Mouse (Mus musculus): ENCODE measurements around the gene Olfr659. TPM values are rescaled to one million over a fixed set of nuclear protein-coding genes. Genes with fewer than 3 reads are reported as not detected.

Olfr659 gene
- polyA plus RNA-seq (2016; fragmentation: Nextera tagmentation; extraction: Ambion mirVana) = not detected in 2 replicates

GRCm38 (mm10) chr7:104666453-104666852, at the start of gene Olfr659:
Olfr659 (plus strand) TSS chr7:104666753.
- WGBS = 95% methylated on average over 3 of the region's 3 CpGs
- Histone ChIP-seq H3K4me3 (no peak within 1 kb of the TSS), H3K4me1 (no peaks in the 10 kb centered on the region), H3K27me3 (ENCODE audit: low read depth, poor library complexity, severe bottlenecking) (no peaks in the 10 kb centered on the region), H3K36me3 (no peaks in the 10 kb centered on the region), H3K27ac (no peak within 1 kb of the TSS), H3K9me3 (replicated peaks) (no peaks in the 10 kb centered on the region)
- no peak for DNase-seq (ENCODE audit: low spot score)

GRCm38 (mm10) chr7:104624494-104624893, 42.1 kb upstream of the Olfr659 start, which contains the start of gene Olfr657:
Olfr657 (plus strand) TSS chr7:104624794.
- Histone ChIP-seq H3K27me3 (ENCODE audit: low read depth, poor library complexity, severe bottlenecking) (no peaks in the 10 kb centered on the region), H3K27ac (no peak within 1 kb of the TSS), H3K4me1 (no peaks in the 10 kb centered on the region), H3K36me3 (no peaks in the 10 kb centered on the region), H3K4me3 (no peak within 1 kb of the TSS), H3K9me3 (replicated peaks) (no peaks in the 10 kb centered on the region)
- no peak for DNase-seq (ENCODE audit: low spot score)

DNA sequence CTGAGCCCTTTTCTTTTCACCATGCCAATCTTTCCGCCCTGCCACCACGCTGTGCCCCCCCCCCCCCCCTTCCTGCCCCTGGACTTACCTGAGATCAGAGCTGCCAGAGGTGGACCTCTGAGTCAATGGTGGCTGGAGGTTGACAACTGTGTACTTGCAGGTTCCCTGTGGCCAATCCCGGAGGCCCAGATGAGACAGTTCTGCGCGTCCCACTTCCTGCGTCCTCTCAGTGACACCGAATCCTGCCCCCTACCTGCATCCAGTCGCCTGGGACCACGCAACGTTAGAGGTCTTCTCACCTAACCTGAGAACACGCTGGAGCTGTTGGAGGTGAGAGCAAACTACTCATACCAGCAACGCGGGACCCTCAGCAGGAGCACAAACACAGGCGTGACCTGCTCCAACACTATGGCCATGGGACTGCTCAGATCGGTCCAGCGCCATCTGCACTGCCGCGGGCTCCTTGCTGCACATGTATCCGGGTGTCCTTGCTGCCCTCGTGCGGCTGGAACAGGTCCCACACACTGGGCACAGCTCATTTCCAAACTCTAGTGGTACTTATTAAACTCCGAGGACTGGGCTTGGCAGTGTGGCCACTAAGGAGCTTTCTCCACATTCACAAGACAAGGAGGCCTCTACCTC, 19.6 kb upstream of the Olfr659 start, which contains the start of gene Olfr658:
Olfr658 (minus strand) TSS at position 465 of the 642 bp plus-strand sequence.
- H3K27me3 ChIP-seq (ENCODE audit: low read depth, poor library complexity, severe bottlenecking) = no peaks in the 10 kb centered on the region
- no peaks in the 10 kb centered on the region for H3K36me3 ChIP-seq
- no peaks in the 10 kb centered on the region for H3K9me3 ChIP-seq (replicated peaks)
- H3K4me3 ChIP-seq = peak within 1 kb of the TSS; percentile 39
- WGBS = 32% methylated on average over 20 of the region's 22 CpGs
- H3K4me1 ChIP-seq = no peaks in the 10 kb centered on the region
- no peak within 1 kb of the TSS for H3K27ac ChIP-seq
- peak; percentile 68 for DNase-seq (ENCODE audit: low spot score)

DNA sequence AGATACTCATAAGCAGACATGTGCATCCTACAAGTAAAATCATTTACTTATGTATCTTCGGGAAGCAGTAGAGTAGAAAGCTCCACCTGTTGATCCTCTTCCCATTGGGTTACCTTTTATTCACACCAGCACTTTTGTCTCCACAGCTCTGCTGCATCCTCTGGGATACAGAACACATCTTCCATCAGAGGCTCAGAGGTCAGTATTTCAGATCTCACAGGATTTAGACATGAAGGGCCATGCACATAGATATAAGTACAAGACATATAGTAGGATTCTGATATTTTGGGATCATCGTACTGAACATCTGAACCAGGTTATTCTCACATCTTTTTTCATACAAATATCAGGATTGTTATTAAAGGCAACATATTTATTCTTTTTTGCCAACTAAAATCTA, 19.6 kb downstream of the Olfr659 start, which contains the start of gene Olfr661:
Olfr661 (plus strand) TSS at position 301 of the 400 bp plus-strand sequence.
- Histone ChIP-seq H3K9me3 (replicated peaks) (no peaks in the 10 kb centered on the region), H3K4me1 (no peaks in the 10 kb centered on the region), H3K4me3 (no peak within 1 kb of the TSS), H3K27ac (no peak within 1 kb of the TSS), H3K27me3 (ENCODE audit: low read depth, poor library complexity, severe bottlenecking) (no peaks in the 10 kb centered on the region), H3K36me3 (no peaks in the 10 kb centered on the region)
- no peak for DNase-seq (ENCODE audit: low spot score)
- 96% methylated on average over 2 of the region's 2 CpGs for WGBS

Other genes starting within 250 kb of the Olfr659 start
- gene Trim30a, start 201.6 kb upstream of the Olfr659 start, polyA plus RNA-seq (2016; fragmentation: Nextera tagmentation; extraction: Ambion mirVana) = 0.33 and 0.39 TPM in 2 replicates
- gene Trim30d, start 158.9 kb upstream of the Olfr659 start, polyA plus RNA-seq (2016; fragmentation: Nextera tagmentation; extraction: Ambion mirVana) = 0.11 TPM in 1 of 2 replicates, not detected in the other
- not detected in 2 replicates for gene Olfr651, start 116.6 kb upstream of the Olfr659 start, polyA plus RNA-seq (2016; fragmentation: Nextera tagmentation; extraction: Ambion mirVana)
- not detected in 2 replicates for gene Olfr652, start 105.9 kb upstream of the Olfr659 start, polyA plus RNA-seq (2016; fragmentation: Nextera tagmentation; extraction: Ambion mirVana)
- gene Olfr653, start 89.4 kb upstream of the Olfr659 start, polyA plus RNA-seq (2016; fragmentation: Nextera tagmentation; extraction: Ambion mirVana) = not detected in 2 replicates
- gene Olfr654, start 79.7 kb upstream of the Olfr659 start, polyA plus RNA-seq (2016; fragmentation: Nextera tagmentation; extraction: Ambion mirVana) = not detected in 2 replicates
- not detected in 2 replicates for gene Olfr655, start 65.0 kb upstream of the Olfr659 start, polyA plus RNA-seq (2016; fragmentation: Nextera tagmentation; extraction: Ambion mirVana)
- gene Olfr656, start 52.8 kb upstream of the Olfr659 start, polyA plus RNA-seq (2016; fragmentation: Nextera tagmentation; extraction: Ambion mirVana) = not detected in 2 replicates
- gene Olfr657, start 42.0 kb upstream of the Olfr659 start, polyA plus RNA-seq (2016; fragmentation: Nextera tagmentation; extraction: Ambion mirVana) = not detected in 2 replicates
- gene Olfr658, start 19.4 kb upstream of the Olfr659 start, polyA plus RNA-seq (2016; fragmentation: Nextera tagmentation; extraction: Ambion mirVana) = not detected in 2 replicates
- not detected in 2 replicates for gene Olfr661, start 19.7 kb downstream of the Olfr659 start, polyA plus RNA-seq (2016; fragmentation: Nextera tagmentation; extraction: Ambion mirVana)
- gene Usp17le, start 110.7 kb downstream of the Olfr659 start, polyA plus RNA-seq (2016; fragmentation: Nextera tagmentation; extraction: Ambion mirVana) = not detected in 2 replicates
- not detected in 2 replicates for gene Usp17lb, start 175.8 kb downstream of the Olfr659 start, polyA plus RNA-seq (2016; fragmentation: Nextera tagmentation; extraction: Ambion mirVana)
- gene Usp17la, start 190.3 kb downstream of the Olfr659 start, polyA plus RNA-seq (2016; fragmentation: Nextera tagmentation; extraction: Ambion mirVana) = not detected in 2 replicates
- not detected in 2 replicates for gene Olfr665, start 211.3 kb downstream of the Olfr659 start, polyA plus RNA-seq (2016; fragmentation: Nextera tagmentation; extraction: Ambion mirVana)
- gene Olfr666, start 229.2 kb downstream of the Olfr659 start, polyA plus RNA-seq (2016; fragmentation: Nextera tagmentation; extraction: Ambion mirVana) = not detected in 2 replicates

All from limb, embryonic 10.5 days (tissue).